Mouse (Mus musculus): Measurements from ENCODE around the gene Mob3a. TPM values are rescaled to one million over a fixed set of nuclear protein-coding genes. Genes with fewer than 3 reads are reported as not detected.

Gene Mob3a
- total RNA-seq, 1 experiment from 2014 or later, result 57.4 TPM

DNA sequence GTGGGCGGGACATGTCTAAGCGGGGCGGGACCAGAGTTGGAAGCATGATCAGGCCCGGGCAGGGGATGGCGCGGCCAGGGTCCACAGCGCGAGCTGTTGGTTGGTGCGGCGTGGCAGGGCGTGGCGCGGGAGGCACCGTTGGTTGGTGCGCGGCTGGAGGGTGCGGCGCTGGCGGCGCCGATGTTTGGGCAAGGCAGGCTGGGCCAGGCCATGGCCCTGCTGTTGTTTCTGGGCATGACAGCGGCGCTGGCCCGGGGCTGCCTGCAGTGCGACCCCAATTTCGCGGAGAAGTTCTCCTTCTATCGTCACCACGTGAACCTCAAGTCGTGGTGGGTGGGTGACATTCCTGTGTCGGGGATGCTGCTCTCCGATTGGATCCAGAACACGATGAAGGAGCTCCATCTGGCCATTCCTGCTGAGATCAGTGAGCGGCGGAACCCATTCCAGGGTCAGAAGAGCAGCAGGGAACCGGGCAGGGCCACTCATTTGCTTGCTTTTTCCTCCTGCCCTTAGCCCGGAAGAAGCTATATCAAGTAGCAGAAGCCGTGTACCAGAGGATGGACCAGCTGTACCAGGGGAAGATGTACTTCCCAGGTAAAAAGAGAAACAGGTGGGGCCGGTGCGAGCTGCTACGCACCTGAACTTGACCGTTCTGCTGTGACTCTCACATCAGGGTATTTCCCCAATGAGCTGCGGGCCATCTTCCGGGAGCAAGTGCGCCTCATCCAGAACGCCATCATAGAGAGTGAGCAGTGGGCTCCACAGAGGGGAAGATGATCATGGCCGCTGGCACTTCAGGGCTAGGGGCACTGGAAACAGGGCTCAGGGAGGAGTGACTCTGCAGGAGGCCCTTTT is 986 bp upstream of the Mob3a start:
- peak; percentile 38; the same call in 1 of the 2 replicates for ATAC-seq (replicated peaks; ENCODE audit: insufficient number of reproducible peaks, low FRiP score, low TSS enrichment, poor library complexity, severe bottlenecking)

DNA sequence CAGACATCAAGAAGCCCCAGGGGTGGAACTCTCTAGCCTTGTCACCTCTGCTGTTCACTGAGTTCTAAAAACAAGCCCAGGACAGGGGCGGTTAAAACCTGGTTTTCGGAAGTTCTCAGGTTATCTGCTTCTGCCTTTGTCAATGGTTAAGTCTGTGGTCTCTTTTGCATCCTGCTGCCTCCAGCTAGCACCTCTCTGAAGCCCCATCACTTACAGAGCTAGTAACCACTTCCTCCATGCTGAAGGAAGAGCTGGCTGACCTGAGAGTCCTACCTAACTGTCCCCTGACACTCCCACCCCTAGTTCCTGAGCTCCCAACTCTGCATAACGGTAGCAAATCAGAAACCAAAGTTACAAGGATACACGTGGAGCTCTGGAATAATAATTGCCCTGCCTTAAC is 1.0 kb downstream of the Mob3a start:
- ATAC-seq (replicated peaks; ENCODE audit: insufficient number of reproducible peaks, low FRiP score, low TSS enrichment, poor library complexity, severe bottlenecking), result no peak

DNA sequence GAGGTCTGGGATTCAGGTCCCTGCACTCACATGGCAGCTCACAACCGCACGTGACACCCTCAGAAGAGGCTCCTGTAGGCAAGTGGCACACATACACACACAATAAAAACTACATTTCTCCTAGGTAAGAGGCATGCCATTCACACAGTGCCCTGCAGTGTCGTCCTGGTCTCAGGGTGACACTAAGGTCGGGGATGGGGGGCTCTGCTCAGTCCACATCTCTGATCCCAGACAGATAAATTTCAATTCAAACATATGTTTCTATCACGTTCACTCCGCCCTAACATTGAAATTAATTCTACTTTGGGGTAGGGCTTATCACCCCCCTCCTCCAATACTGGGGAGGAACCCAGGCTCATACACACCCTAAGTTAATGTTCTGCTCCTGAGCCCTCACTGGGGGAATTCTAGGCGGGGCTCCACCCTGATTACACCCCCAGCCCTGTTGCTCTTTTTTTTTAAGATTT is 1.7 kb downstream of the Mob3a start:
- ATAC-seq (replicated peaks; ENCODE audit: insufficient number of reproducible peaks, low FRiP score, low TSS enrichment, poor library complexity, severe bottlenecking), result no peak

DNA sequence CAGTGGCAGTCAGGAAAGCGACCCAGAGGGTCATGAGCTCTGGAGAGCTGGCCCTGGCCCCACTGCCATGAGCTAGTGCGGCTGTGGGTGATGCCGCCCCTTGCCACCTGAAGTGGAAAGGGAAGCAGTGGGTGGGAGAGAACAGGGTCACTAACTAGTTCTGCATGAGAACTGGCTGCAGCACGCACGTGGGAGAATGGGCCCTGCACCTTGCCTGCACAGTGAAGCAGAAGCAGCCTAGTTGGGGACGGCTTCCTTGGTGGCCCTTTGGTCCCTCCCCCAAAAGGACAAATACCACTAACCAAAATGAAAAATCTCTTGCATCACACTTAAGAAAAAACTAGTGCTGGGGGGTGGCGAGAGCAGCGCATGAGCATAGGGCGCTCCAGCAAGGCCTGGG is 3.2 kb downstream of the Mob3a start:
- no peak for ATAC-seq (replicated peaks; ENCODE audit: insufficient number of reproducible peaks, low FRiP score, low TSS enrichment, poor library complexity, severe bottlenecking)

DNA sequence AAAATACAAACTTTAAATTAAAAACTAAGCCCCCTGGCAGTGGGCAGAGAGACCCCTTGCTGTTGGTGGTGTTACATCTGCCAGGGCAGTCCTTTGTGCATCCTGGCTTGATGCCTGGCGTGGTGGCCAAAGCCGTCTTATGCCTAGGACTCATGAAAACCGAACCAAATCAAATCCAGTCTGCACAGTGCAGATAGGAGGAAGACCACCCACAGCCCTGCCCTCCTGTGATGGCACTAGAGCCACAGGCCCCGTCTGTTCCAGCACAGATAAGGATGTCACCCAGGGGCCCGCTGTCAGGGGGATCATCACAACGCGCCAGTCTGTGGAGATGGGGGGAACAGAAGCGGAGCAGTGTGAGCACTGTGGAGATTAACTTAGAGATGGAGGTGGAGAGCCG is 4.0 kb downstream of the Mob3a start:
- no peak for ATAC-seq (replicated peaks; ENCODE audit: insufficient number of reproducible peaks, low FRiP score, low TSS enrichment, poor library complexity, severe bottlenecking)

DNA sequence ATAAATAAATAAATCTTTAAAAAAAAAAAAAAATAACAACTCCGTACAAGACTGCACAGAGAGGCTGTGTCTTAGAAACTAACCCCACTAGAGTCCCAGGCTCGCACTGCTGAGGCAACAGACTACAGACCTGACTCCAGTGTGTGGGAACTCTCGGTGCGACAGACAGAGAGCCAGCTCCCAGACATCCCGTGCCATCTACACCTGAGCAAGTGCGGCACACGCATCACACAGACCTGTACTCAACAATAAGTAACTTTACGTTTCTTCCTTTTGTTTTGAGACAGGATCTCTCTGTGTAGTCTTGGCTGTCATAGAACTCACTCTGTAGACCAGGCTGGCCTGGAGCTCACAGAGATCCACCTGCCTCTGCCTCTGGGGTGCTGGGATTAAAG is 4.4 kb downstream of the Mob3a start:
- no peak for ATAC-seq (replicated peaks; ENCODE audit: insufficient number of reproducible peaks, low FRiP score, low TSS enrichment, poor library complexity, severe bottlenecking)

DNA sequence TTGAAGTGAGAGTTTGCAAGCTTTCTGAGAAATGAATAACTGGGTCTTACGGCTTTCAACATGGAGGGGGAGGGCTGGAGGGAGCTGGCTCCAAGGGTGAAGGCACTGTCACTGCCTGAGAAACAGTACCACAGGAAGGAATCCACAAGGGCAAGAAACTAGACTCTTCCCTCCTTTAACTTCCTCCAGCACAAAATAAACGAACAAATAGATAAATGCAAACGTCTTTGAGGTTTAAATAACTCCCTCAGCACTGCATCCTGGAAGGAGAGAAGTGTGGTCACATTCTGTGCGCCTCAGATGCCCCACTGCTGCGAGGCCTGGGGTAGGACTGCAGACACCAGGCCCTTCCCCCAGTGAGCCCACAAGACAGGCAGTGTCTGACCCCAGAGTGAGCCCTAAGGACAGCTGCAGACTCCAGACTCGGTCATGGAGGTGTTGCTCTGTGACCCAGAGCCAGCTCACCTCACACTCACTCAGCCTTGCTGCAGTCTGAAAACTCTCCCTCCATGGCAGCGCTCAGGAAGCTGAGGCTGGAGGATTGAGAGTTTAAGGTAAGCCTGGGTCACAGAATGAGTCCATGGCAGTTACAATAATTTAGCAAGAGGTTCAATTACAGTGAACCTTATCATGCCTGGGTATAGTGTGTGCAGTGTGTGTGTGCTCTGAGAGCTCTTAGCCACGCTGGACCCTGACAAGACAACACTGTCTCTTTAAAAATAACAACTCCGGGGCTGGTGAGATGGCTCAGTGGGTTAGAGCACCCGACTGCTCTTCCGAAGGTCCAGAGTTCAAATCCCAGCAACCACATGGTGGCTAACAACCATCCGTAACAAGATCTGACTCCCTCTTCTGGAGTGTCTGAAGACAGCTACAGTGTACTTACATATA is 5.0 kb downstream of the Mob3a start:
- no peak for ATAC-seq (replicated peaks; ENCODE audit: insufficient number of reproducible peaks, low FRiP score, low TSS enrichment, poor library complexity, severe bottlenecking)

DNA sequence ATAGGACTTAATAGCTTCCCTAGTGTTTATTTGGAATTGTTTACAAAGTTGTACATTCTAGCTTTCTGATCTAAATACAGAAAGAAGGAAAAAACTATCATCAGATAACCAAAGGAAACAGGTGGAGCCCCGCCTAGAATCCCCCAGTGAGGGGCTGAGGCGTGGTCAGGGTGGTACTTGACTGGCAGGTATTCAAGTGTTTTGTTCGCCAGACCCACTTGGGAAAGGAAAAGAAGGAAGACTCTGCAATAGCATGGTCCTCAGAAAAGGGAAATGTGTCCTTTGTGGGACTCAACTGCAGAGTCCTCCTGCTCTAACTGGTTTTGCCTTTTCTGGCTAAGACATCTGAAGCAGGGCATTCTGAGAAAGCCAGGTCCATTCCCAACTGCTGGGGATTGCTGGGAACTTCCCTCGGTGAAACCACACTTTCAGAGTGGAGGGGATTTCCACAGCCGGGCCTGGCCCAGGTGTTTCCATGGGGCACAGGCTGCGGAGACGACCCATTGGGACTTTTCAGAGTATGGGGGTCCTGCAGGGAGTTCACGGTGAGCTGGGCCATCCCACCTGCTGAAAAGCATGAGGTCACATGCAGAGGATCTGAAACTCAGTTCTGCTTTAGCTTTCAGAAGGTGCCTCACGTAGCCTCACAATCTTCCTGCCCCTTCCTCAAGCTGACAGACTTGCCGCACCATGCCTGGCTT is 5.8 kb downstream of the Mob3a start:
- no peak for ATAC-seq (replicated peaks; ENCODE audit: insufficient number of reproducible peaks, low FRiP score, low TSS enrichment, poor library complexity, severe bottlenecking)

DNA sequence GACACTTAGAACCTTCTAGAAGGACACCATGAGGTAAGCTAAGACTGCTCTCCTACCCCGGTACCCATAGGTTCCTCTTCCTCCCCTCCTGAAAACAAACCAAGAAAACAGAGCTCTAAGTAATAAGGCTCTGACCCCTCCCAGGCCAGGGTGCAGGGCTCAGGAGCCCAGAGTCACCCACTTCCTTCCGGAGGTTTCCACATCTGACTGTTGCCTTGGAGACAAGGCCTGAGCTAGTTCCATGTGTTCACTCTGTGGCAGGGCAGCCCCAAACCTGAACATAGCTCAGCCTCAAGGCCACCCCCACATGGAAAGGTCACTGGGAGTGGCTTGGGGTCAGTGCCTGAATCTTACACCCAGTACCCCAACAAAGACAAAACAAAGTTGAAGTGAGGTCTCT is 6.6 kb downstream of the Mob3a start:
- ATAC-seq (replicated peaks; ENCODE audit: insufficient number of reproducible peaks, low FRiP score, low TSS enrichment, poor library complexity, severe bottlenecking), result peak; percentile 75

DNA sequence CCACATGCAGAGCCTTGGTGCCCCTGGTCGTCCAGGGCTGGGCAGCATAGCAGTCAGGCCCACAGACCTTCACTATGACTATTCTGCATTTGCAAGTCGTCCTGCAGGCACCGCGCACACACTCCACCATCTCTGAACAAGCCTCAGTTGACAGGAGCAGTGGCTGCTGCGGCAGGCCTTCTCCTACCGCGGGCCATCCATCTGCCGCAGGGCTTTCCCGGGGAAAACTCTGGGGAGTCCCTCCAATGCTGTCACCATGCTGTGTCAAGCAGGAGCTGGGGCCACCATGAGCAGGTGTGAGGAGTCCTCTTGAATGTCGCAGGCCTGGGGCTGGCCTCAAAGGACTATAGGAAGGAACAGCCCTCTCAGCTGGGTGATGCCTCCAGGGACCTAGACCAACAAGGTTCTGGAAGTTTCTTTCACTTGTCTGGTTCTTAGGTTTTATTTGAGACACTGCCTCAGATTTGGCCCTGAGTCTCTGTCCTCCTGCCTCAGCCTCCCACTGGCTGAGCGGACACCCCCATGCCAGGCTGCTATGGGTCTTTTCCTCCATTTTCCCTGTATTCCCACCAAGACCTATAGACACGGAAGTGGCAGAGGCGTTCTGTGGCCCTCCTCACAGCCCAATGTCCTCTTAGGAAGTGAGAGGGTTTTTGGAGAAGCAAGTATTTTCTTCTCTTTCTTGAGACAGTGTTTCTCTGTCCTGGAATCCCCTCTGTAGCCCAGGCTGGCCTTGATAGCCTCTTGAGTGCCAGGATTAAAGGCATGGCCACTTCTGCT is 7.4 kb downstream of the Mob3a start:
- ATAC-seq (replicated peaks; ENCODE audit: insufficient number of reproducible peaks, low FRiP score, low TSS enrichment, poor library complexity, severe bottlenecking), result no peak

DNA sequence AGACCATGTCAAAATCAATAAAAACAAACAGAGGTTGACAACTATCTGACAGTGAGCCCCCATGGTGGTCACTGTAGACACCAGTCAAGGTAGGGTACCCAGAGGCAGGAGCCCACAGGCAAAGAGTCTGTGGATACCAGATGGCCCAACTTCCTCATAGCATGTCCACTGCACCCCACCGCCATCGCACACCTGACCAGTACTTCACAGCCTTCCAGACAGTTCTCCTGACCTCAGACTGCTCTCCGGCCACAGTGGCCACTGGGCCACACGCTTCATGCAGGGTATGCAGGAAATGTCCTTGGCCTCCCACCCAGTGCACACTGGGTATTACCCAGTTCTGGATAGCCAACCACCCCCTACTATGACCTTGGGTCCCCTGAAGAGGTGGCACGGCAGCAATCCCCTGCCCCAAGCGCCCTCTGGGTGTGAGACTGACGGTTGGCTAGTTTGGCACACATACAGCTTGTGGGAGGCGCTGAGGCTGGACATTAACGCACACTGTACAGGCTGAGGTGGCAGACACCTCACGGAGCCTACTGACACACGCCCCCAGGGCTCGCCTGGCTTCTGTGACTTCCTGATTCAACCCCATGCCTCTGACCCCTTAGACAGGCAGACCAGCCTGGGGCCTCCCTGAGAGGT is 8.3 kb downstream of the Mob3a start:
- no peak for ATAC-seq (replicated peaks; ENCODE audit: insufficient number of reproducible peaks, low FRiP score, low TSS enrichment, poor library complexity, severe bottlenecking)

DNA sequence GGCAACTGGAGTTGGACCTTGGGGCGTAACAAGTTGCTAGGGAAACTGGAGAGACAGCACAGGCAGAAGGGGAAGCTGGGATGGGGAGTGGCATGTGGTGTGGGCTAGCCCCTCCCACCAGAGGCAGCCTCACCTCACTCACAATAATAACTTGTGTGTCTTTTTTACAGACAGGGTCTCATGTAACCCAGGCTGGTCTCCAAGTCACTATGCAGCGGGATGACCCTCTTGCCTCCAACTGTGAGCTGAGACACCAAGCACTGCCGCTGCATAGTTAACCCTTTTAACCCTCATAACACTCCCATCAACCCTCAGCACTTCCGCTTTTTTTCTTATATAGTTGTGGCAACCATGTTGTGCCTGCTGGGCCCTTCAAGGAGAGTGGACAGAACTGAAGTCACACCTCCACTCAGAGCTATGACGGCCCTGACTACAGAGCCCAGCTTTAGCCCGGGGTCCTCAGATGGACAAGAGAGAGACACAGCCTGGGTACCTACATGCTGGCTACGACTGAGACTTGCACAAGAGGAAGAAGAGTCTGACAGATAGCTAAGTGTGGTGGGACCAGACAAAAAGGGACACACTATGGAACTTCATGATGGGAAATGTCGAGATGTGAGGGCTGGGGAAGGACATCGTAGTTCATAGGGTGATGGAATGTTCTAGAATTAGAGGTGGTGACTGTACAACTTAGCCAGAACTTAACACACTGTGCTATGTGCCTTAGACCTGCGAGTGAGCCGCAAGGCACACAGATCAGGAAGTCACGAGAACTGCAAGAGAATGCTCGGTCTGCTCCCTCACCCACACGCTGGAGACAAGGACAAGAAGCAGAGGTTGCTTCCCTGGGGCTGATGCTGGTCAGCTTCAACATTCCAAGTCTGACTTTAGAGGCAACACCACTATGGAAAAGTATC is 9.3 kb downstream of the Mob3a start:
- peak; percentile 41 for ATAC-seq (replicated peaks; ENCODE audit: insufficient number of reproducible peaks, low FRiP score, low TSS enrichment, poor library complexity, severe bottlenecking)

DNA sequence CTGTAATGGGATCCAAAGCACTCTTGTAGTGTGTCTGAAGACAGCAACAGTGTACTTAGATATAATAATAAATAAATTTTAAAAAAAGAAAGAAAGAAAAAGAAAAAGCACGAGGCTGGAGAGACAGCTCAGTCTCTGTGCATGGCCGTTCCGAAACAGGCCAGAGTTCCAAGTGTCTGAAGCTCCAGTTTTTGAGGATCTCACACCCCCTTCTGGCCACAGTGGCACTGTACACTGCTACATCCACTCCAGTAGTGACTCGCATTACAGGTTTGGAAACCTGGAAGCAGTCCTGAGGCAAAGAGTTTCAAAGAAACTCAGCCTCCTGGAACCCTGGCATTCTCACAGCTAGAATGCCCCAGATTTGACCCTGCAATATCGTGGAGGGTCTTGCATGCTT is 13.9 kb downstream of the Mob3a start:
- ATAC-seq (replicated peaks; ENCODE audit: insufficient number of reproducible peaks, low FRiP score, low TSS enrichment, poor library complexity, severe bottlenecking), result no peak

DNA sequence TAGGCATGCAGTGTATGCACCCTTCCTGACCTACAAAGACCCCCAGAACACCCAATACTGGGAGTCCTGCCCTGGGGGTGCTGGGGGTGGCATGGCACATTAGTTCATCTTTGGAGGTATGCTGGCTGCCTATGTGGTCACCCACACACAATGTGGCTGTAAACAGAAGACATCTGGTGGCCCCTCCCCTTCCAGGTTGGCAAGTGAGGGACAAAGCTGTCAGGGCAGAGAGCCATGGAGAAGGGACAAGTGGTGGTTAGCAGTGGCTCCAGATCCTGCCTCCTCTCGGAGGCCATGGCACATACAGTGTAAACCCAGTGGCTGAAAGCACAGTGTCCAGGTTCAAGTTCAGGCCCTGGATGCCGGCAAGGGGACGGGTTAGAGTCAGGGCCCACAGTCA is 15.2 kb downstream of the Mob3a start:
- ATAC-seq (replicated peaks; ENCODE audit: insufficient number of reproducible peaks, low FRiP score, low TSS enrichment, poor library complexity, severe bottlenecking), result no peak

DNA sequence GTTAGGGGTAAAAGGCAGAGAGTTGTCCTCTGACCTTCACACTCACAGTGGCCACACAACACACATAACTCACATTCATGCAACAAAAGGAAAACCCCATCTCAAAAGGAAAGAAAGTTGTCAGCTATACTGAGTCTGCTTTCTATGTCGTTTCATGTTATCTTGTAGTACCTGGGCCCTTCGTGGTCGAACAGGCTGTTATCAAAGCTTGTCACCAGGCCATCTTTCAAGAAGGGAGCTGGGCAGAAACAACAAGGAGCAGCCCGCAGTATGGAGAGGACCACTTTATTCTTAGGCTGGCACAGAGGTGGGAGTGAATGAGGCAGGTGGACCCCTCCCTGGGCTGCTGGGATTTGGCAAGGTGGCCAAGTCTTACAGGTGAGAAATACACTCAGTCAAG is 16.8 kb downstream of the Mob3a start:
- ATAC-seq (replicated peaks; ENCODE audit: insufficient number of reproducible peaks, low FRiP score, low TSS enrichment, poor library complexity, severe bottlenecking), result no peak

DNA sequence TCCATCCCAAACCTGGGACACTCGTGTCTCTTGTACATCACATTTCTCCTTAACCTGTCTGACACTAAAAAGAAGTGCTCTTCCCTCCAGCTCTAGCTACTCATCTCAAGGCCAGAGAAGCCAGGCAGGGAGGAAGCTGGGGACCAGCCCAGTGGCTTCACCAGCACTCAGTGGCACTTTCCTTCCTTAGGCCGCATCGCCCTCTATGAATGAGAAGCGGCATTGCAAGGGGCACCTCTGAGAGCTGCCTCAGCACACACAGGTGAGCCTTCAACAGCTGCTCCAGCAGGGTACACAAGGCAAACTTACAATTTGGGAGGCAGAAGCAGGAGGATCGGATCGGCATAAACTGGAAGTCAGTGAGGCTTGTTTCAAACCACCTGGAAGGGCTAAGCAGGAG is 17.6 kb downstream of the Mob3a start:
- peak; percentile 74 for ATAC-seq (replicated peaks; ENCODE audit: insufficient number of reproducible peaks, low FRiP score, low TSS enrichment, poor library complexity, severe bottlenecking)

DNA sequence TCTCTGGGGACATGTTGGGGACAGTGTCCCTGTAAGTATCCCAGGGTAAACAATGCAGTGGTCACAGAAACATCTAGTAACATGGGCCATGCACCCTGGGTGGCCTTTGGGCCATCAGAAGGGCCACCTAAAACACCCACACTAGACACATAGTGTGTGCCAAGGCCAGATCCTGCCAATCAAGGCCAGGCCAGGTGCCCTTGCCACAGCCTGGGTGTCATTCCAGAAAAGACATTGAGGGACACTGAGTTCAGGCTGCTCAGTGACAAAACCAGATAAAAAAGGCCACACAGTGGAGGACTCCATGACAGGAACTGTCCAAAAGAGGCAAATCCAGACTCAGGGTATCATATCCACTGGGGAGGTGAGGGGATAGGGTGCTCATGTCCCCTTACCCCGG is 18.1 kb downstream of the Mob3a start:
- ATAC-seq (replicated peaks; ENCODE audit: insufficient number of reproducible peaks, low FRiP score, low TSS enrichment, poor library complexity, severe bottlenecking), result no peak
